Mouse (Mus musculus): ENCODE data around the gene Bst2. TPM values are rescaled to one million over a fixed set of nuclear protein-coding genes. Genes with fewer than 3 reads are reported as not detected.
A peak's percentile ranks its signal among the peaks of the same experiment; 100 is the strongest.
"Not testable (repeated sequence)": the region's sequence is repeated elsewhere in the genome, so short reads cannot be mapped to it uniquely, and the experiment has no call there.

Gene Bst2
- polyA plus RNA-seq, 1 experiment from 2014 or later = 0.27 TPM

GRCm38 (mm10) chr8:71530735-71531467 lies 6.4 kb downstream of the Bst2 start:
- H3K4me2 ChIP-seq (ENCODE audit: low read depth, low read length); H3K9me3 ChIP-seq (ENCODE audit: control insufficient read depth, low read length); H3K4me1 ChIP-seq (ENCODE audit: control insufficient read depth, insufficient read depth, low read length); ATAC-seq (ENCODE audit: low read depth); H3K4me3 ChIP-seq (ENCODE audit: low read depth, low read length); H3K27me3 ChIP-seq (ENCODE audit: control insufficient read depth, insufficient read depth, low read length); H3K9ac ChIP-seq (replicated peaks; ENCODE audit: low read depth, low read length); H3K27ac ChIP-seq (ENCODE audit: low read depth, low read length); H3K36me3 ChIP-seq (ENCODE audit: control insufficient read depth, insufficient read depth, low read length): not testable (repeated sequence)
- 75% methylated on average over 5 of the region's 12 CpGs for WGBS

- Histone ChIP-seq H3K27ac (ENCODE audit: low read depth, low read length) (no peak overlapping the region), H3K4me3 (ENCODE audit: low read depth, low read length) (no peak overlapping the region), H3K9me3 (ENCODE audit: control insufficient read depth, low read length) (no peaks in the 10 kb centered on the region), H3K36me3 (ENCODE audit: control insufficient read depth, insufficient read depth, low read length) (no peaks in the 10 kb centered on the region), H3K27me3 (ENCODE audit: control insufficient read depth, insufficient read depth, low read length) (peaks cover 9% of the 10 kb centered on the region), H3K4me2 (ENCODE audit: low read depth, low read length) (no peak overlapping the region), H3K4me1 (ENCODE audit: control insufficient read depth, insufficient read depth, low read length) (0 out of 2 replicates have a peak, but pooled peaks cover 4% of the 10 kb centered on the region), H3K9ac (replicated peaks; ENCODE audit: low read depth, low read length) (no peak overlapping the region)
- 84% methylated on average over 11 of the region's 11 CpGs for WGBS
- ATAC-seq (ENCODE audit: low read depth) = no peak
These were observed 8.7 kb downstream of the Bst2 start for GRCm38 (mm10) chr8:71528362-71529073.

GRCm38 (mm10) chr8:71527162-71527870 lies 9.9 kb downstream of the Bst2 start:
- Histone ChIP-seq H3K9me3 (ENCODE audit: control insufficient read depth, low read length) (no peaks in the 10 kb centered on the region), H3K27me3 (ENCODE audit: control insufficient read depth, insufficient read depth, low read length) (peaks cover 9% of the 10 kb centered on the region), H3K36me3 (ENCODE audit: control insufficient read depth, insufficient read depth, low read length) (no peaks in the 10 kb centered on the region)

GRCm38 (mm10) chr8:71526272-71526671 lies 11.0 kb downstream of the Bst2 start:
- Histone ChIP-seq H3K4me2 (ENCODE audit: low read depth, low read length) (no peak overlapping the region), H3K27me3 (ENCODE audit: control insufficient read depth, insufficient read depth, low read length) (peaks cover 9% of the 10 kb centered on the region), H3K4me1 (ENCODE audit: control insufficient read depth, insufficient read depth, low read length) (0 out of 2 replicates have a peak, but pooled peaks cover 4% of the 10 kb centered on the region), H3K4me3 (ENCODE audit: low read depth, low read length) (no peak overlapping the region), H3K9me3 (ENCODE audit: control insufficient read depth, low read length) (no peaks in the 10 kb centered on the region), H3K9ac (replicated peaks; ENCODE audit: low read depth, low read length) (no peak overlapping the region), H3K27ac (ENCODE audit: low read depth, low read length) (no peak overlapping the region), H3K36me3 (ENCODE audit: control insufficient read depth, insufficient read depth, low read length) (no peaks in the 10 kb centered on the region)
- 6% methylated on average over 6 of the region's 6 CpGs for WGBS
- ATAC-seq (ENCODE audit: low read depth) = no peak

More at GRCm38 (mm10) chr8:71527162-71527870, 9.9 kb downstream of the Bst2 start:
- H3K4me1 ChIP-seq (ENCODE audit: control insufficient read depth, insufficient read depth, low read length) = 0 out of 2 replicates have a peak, but pooled peaks cover 4% of the 10 kb centered on the region
- ATAC-seq (ENCODE audit: low read depth) = no peak
- H3K4me2 ChIP-seq (ENCODE audit: low read depth, low read length) = no peak overlapping the region
- no peak overlapping the region for H3K27ac ChIP-seq (ENCODE audit: low read depth, low read length)
- WGBS = 51% methylated on average over 3 of the region's 3 CpGs
- H3K9ac ChIP-seq (replicated peaks; ENCODE audit: low read depth, low read length) = no peak overlapping the region
- no peak overlapping the region for H3K4me3 ChIP-seq (ENCODE audit: low read depth, low read length)

GRCm38 (mm10) chr8:71525226-71526050 lies 11.8 kb downstream of the Bst2 start, which contains the start of gene Ccdc194:
Gene Ccdc194 (minus strand): TSS chr8:71525711.
- Histone ChIP-seq H3K27me3 (ENCODE audit: control insufficient read depth, insufficient read depth, low read length) (peaks cover 9% of the 10 kb centered on the region), H3K4me1 (ENCODE audit: control insufficient read depth, insufficient read depth, low read length) (0 out of 2 replicates have a peak, but pooled peaks cover 4% of the 10 kb centered on the region), H3K9ac (replicated peaks; ENCODE audit: low read depth, low read length) (no peak within 1 kb of the TSS), H3K4me3 (ENCODE audit: low read depth, low read length) (no peak within 1 kb of the TSS), H3K27ac (ENCODE audit: low read depth, low read length) (no peak within 1 kb of the TSS), H3K9me3 (ENCODE audit: control insufficient read depth, low read length) (no peaks in the 10 kb centered on the region), H3K4me2 (ENCODE audit: low read depth, low read length) (no peak within 1 kb of the TSS), H3K36me3 (ENCODE audit: control insufficient read depth, insufficient read depth, low read length) (no peaks in the 10 kb centered on the region)
- no peak for ATAC-seq (ENCODE audit: low read depth)
- WGBS = 12% methylated on average over 46 of the region's 46 CpGs

GRCm38 (mm10) chr8:71521634-71522033 lies 15.6 kb downstream of the Bst2 start:
- WGBS = 7% methylated on average over 17 of the region's 17 CpGs
- peak; percentile 82 for ATAC-seq (ENCODE audit: low read depth)
- H3K4me2 ChIP-seq (ENCODE audit: low read depth, low read length) = 0 out of 2 replicates have a peak overlapping the region, but pooled peaks have one; percentile 6

GRCm38 (mm10) chr8:71519037-71519825 lies 18.0 kb downstream of the Bst2 start:
- WGBS = 33% methylated on average over 9 of the region's 10 CpGs
- H3K36me3 ChIP-seq (ENCODE audit: control insufficient read depth, insufficient read depth, low read length); H3K4me3 ChIP-seq (ENCODE audit: low read depth, low read length); H3K27ac ChIP-seq (ENCODE audit: low read depth, low read length); H3K27me3 ChIP-seq (ENCODE audit: control insufficient read depth, insufficient read depth, low read length); H3K9ac ChIP-seq (replicated peaks; ENCODE audit: low read depth, low read length); H3K9me3 ChIP-seq (ENCODE audit: control insufficient read depth, low read length); H3K4me2 ChIP-seq (ENCODE audit: low read depth, low read length); H3K4me1 ChIP-seq (ENCODE audit: control insufficient read depth, insufficient read depth, low read length): not testable (repeated sequence)
- 0 out of 2 replicates have a peak, but pooled peaks have one; percentile 41 for ATAC-seq (ENCODE audit: low read depth)

More at GRCm38 (mm10) chr8:71521634-71522033, 15.6 kb downstream of the Bst2 start:
- no peak overlapping the region for H3K9ac ChIP-seq (replicated peaks; ENCODE audit: low read depth, low read length)
- H3K27me3 ChIP-seq (ENCODE audit: control insufficient read depth, insufficient read depth, low read length) = peaks cover 9% of the 10 kb centered on the region
- no peaks in the 10 kb centered on the region for H3K36me3 ChIP-seq (ENCODE audit: control insufficient read depth, insufficient read depth, low read length)
- H3K9me3 ChIP-seq (ENCODE audit: control insufficient read depth, low read length) = no peaks in the 10 kb centered on the region
- 0 out of 2 replicates have a peak, but pooled peaks cover 4% of the 10 kb centered on the region for H3K4me1 ChIP-seq (ENCODE audit: control insufficient read depth, insufficient read depth, low read length)
- H3K4me3 ChIP-seq (ENCODE audit: low read depth, low read length) = no peak overlapping the region
- H3K27ac ChIP-seq (ENCODE audit: low read depth, low read length) = no peak overlapping the region

DNA sequence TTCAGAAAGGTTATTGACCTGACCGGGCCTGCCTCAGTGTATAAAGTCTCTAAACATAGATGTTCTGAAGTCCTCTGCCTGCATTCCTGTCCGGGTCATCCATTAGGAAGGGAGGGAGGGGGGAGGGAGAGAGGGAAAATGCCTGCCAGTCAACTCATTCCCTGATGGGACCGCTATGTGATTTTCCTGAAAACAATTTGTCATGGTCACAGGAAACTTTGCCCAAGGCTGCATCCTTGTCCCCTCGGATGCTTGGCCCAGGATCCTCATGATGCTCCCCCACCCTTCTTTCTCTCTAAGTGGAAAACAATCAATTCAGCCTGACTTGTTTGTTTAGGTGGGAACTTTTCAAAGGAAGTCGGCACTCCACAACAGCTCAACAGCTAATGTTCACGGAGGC lies 20.5 kb downstream of the Bst2 start:
- Histone ChIP-seq H3K9ac (replicated peaks; ENCODE audit: low read depth, low read length) (no peak overlapping the region), H3K4me1 (ENCODE audit: control insufficient read depth, insufficient read depth, low read length) (no peaks in the 10 kb centered on the region), H3K4me3 (ENCODE audit: low read depth, low read length) (no peak overlapping the region), H3K27ac (ENCODE audit: low read depth, low read length) (no peak overlapping the region), H3K9me3 (ENCODE audit: control insufficient read depth, low read length) (no peaks in the 10 kb centered on the region), H3K36me3 (ENCODE audit: control insufficient read depth, insufficient read depth, low read length) (no peaks in the 10 kb centered on the region), H3K27me3 (ENCODE audit: control insufficient read depth, insufficient read depth, low read length) (no peaks in the 10 kb centered on the region), H3K4me2 (ENCODE audit: low read depth, low read length) (no peak overlapping the region)
- WGBS = 15% methylated on average over 6 of the region's 6 CpGs
- no peak for ATAC-seq (ENCODE audit: low read depth)
